Mouse (Mus musculus) brown adipose tissue, adult 24 weeks (tissue): ENCODE data around the gene Gm14288. TPM values are rescaled to one million over a fixed set of nuclear protein-coding genes. Genes with fewer than 3 reads are reported as not detected.
"Not testable (repeated sequence)": the region's sequence is repeated elsewhere in the genome, so short reads cannot be mapped to it uniquely, and the experiment has no call there.

ENCODE experiments used
- H3K27ac ChIP-seq: fragments of 200-500 bp; replicated peaks from 2 replicates; pipeline ENCODE4 v1.5.1; 2012; ENCODE audit warnings: low read depth, mild to moderate bottlenecking, low read length
- H3K4me1 ChIP-seq: fragments of 200-500 bp; 2 replicates; pipeline ENCODE4 v1.6.1; 2012; ENCODE audit warnings: low read length, mixed read lengths; ENCODE audit not compliant: control insufficient read depth, insufficient read depth, insufficient read length
- H3K4me3 ChIP-seq: fragments of 200-500 bp; 2 replicates; pipeline ENCODE4 v1.5.1; 2012; ENCODE audit warnings: low read depth, mild to moderate bottlenecking, low read length, moderate library complexity; ENCODE audit not compliant: insufficient read depth
- polyA plus RNA-seq: library from polyadenylated mRNA; stranded (reverse); fragments of >200 nt; gene quantifications from 2 replicates; pipeline ENCODE4 v1.2.4, GENCODE M21; 2012; ENCODE audit not compliant: missing spikeins, insufficient read depth, insufficient read length

Gene Gm14288
- not detected in 2 replicates for polyA plus RNA-seq

- H3K4me3 ChIP-seq, H3K4me1 ChIP-seq, H3K27ac ChIP-seq: not testable (repeated sequence)
Observed at GRCm38 (mm10) chr2:175800993-175801392, at the start of gene Gm14288. Gene Gm14288, minus strand, starts transcription at chr2:175801093.

GRCm38 (mm10) chr2:175741237-175741636, 59.7 kb downstream of the Gm14288 start, which contains the start of gene Gm2007:
Gene Gm2007, plus strand, starts transcription at chr2:175741537.
- not testable (repeated sequence) for H3K4me1 ChIP-seq, H3K27ac ChIP-seq, H3K4me3 ChIP-seq

Other genes with a start within 250 kb of the Gm14288 start
- not detected in 2 replicates for gene Gm11007, start 157.1 kb downstream of the Gm14288 start, polyA plus RNA-seq
- 6.2 and 16.3 TPM in 2 replicates for gene Zfp969, start 97.4 kb downstream of the Gm14288 start, polyA plus RNA-seq
- gene Gm2007, start 59.6 kb downstream of the Gm14288 start, polyA plus RNA-seq: not detected in 2 replicates
- gene Gm6710, start 68.1 kb upstream of the Gm14288 start, polyA plus RNA-seq: 19.0 and 22.1 TPM in 2 replicates
- 8.9 and 12.8 TPM in 2 replicates for gene Zfp966, start 130.0 kb upstream of the Gm14288 start, polyA plus RNA-seq
- gene Gm2026, start 164.2 kb upstream of the Gm14288 start, polyA plus RNA-seq: 3.2 TPM in 1 of 2 replicates, not detected in the other